Mouse (Mus musculus): ENCODE measurements at regions not wholly inside any gene's neighbourhood (a gene's known extent, or its start where the extent isn't known, plus 50 kb on each side); places are given as distances from the start of the nearest gene placed in this dataset.
"Not testable (repeated sequence)": the region's sequence is repeated elsewhere in the genome, so short reads cannot be mapped to it uniquely, and the experiment has no call there.

- no peak for DNase-seq
These were observed 186.3 kb downstream of the 1810013L24Rik start for GRCm38 (mm10) chr16:9016040-9016761.

GRCm38 (mm10) chr16:9016762-9017086, 186.8 kb downstream of the 1810013L24Rik start:
- no peak for DNase-seq

- no peak for DNase-seq
These were observed 200.8 kb downstream of the 1810013L24Rik start for GRCm38 (mm10) chr16:9030717-9031116.

- no peak for DNase-seq
These were observed 213.4 kb downstream of the 1810013L24Rik start for GRCm38 (mm10) chr16:9043271-9043670.

GRCm38 (mm10) chr16:9046864-9047263, 217.0 kb downstream of the 1810013L24Rik start:
- no peak for DNase-seq

- DNase-seq = no peak
These were observed 224.5 kb downstream of the 1810013L24Rik start for GRCm38 (mm10) chr16:9054415-9054814.

GRCm38 (mm10) chr16:9056430-9056829, 226.5 kb downstream of the 1810013L24Rik start:
- no peak for DNase-seq

- no peak for DNase-seq
These were observed 241.6 kb downstream of the 1810013L24Rik start for GRCm38 (mm10) chr16:9071526-9071925.

GRCm38 (mm10) chr16:9071956-9072355, 242.1 kb downstream of the 1810013L24Rik start:
- DNase-seq = not testable (repeated sequence)

GRCm38 (mm10) chr16:9074295-9074694, 244.4 kb downstream of the 1810013L24Rik start:
- DNase-seq = no peak

GRCm38 (mm10) chr16:9077451-9077850, 247.6 kb downstream of the 1810013L24Rik start:
- no peak for DNase-seq

GRCm38 (mm10) chr16:9078405-9078942, 248.6 kb downstream of the 1810013L24Rik start:
- DNase-seq = no peak

- no peak for DNase-seq
These were observed 253.1 kb downstream of the 1810013L24Rik start for GRCm38 (mm10) chr16:9083040-9083439.

GRCm38 (mm10) chr16:9083740-9084139, 253.8 kb downstream of the 1810013L24Rik start:
- DNase-seq = no peak

GRCm38 (mm10) chr16:9084581-9084980, 254.7 kb downstream of the 1810013L24Rik start:
- no peak for DNase-seq

GRCm38 (mm10) chr16:9085133-9085532, 255.2 kb downstream of the 1810013L24Rik start:
- DNase-seq = no peak

- no peak for DNase-seq
These were observed 256.1 kb downstream of the 1810013L24Rik start for GRCm38 (mm10) chr16:9085977-9086376.

GRCm38 (mm10) chr16:9091790-9092189, 261.9 kb downstream of the 1810013L24Rik start:
- DNase-seq = no peak

- no peak for DNase-seq
These were observed 262.4 kb downstream of the 1810013L24Rik start for GRCm38 (mm10) chr16:9092191-9092848.

GRCm38 (mm10) chr16:9093593-9093992, 263.7 kb downstream of the 1810013L24Rik start:
- no peak for DNase-seq

- DNase-seq = no peak
These were observed 264.3 kb downstream of the 1810013L24Rik start for GRCm38 (mm10) chr16:9094201-9094600.

GRCm38 (mm10) chr16:9106211-9106610, 276.3 kb downstream of the 1810013L24Rik start:
- DNase-seq = no peak

- DNase-seq = not testable (repeated sequence)
These were observed 276.8 kb downstream of the 1810013L24Rik start for GRCm38 (mm10) chr16:9106676-9107075.

GRCm38 (mm10) chr16:9113801-9114200, 283.9 kb downstream of the 1810013L24Rik start:
- DNase-seq = no peak
